Mouse (Mus musculus) heart, embryonic 14.5 days (tissue): Measurements from ENCODE around the gene Tdpoz1. TPM values are rescaled to one million over a fixed set of nuclear protein-coding genes. Genes with fewer than 3 reads are reported as not detected.

Source experiments
- polyA plus RNA-seq: library from polyadenylated mRNA; unstranded; fragments of >200 nt; fragmentation: Nextera tagmentation; extraction: Ambion mirVana; gene quantifications from 2 replicates; pipeline ENCODE4 v1.2.1, GENCODE M21; 2014

The Tdpoz1 gene
- polyA plus RNA-seq, 1 experiment from 2014 or later = not detected

Other genes with a start within 250 kb of the Tdpoz1 start
- gene Tchh, start 234.0 kb downstream of the Tdpoz1 start, polyA plus RNA-seq = 0.42 and 0.47 TPM in 2 replicates
- not detected in 2 replicates for gene Tchhl1, start 207.6 kb downstream of the Tdpoz1 start, polyA plus RNA-seq
- gene S100a11, start 155.8 kb downstream of the Tdpoz1 start, polyA plus RNA-seq = 880 and 961 TPM in 2 replicates
- gene S100a10, start 121.2 kb downstream of the Tdpoz1 start, polyA plus RNA-seq = 211 and 238 TPM in 2 replicates
- gene Tdpoz2, start 23.6 kb downstream of the Tdpoz1 start, polyA plus RNA-seq = not detected in 2 replicates
- gene Gm37596, start 16.8 kb upstream of the Tdpoz1 start, polyA plus RNA-seq = not detected in 2 replicates
- gene Gm5773, start 96.7 kb upstream of the Tdpoz1 start, polyA plus RNA-seq = not detected in 2 replicates
- not detected in 2 replicates for gene Tdpoz4, start 120.1 kb upstream of the Tdpoz1 start, polyA plus RNA-seq
- gene Tdpoz3, start 149.7 kb upstream of the Tdpoz1 start, polyA plus RNA-seq = not detected in 2 replicates